Mouse (Mus musculus): ENCODE measurements around the gene Notch2.

GRCm38 (mm10) chr3:98069161-98069560, 55.8 kb downstream of the Notch2 start:
- TF ChIP-seq POLR2A (IDR thresholded peaks at IDR 0.05; ENCODE audit: low read depth, low read length) (no peak), CTCF (IDR thresholded peaks at IDR 0.05; ENCODE audit: extremely low read depth, insufficient read length, insufficient replicate concordance, low read depth, low read length) (no peak)
